Mouse (Mus musculus): ENCODE results near the gene Gpbp1.

DNA sequence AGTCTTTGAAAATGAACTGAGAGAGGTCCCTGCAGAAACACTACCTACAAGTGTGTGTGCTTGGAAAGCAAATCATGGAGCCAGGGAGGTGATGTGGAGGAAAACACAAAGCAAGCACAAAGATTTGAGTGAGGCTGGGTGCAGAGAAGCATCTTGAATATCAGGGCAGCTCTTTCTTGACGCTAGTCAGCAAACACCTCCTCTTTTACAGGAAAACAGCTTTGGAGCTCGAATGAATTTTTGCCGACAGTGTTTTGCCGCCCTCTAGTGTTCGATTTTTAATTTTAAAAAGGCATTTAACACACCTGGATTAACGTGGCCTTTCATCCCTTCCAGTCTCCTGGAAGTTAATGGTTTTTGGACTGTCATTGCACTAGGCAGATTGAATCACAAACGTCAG, 79.1 kb downstream of the Gpbp1 start:
- TF ChIP-seq POLR2A (IDR thresholded peaks at IDR 0.05; ENCODE audit: control insufficient read depth, low read depth, low read length) (no peak), CTCF (IDR thresholded peaks at IDR 0.05; ENCODE audit: control insufficient read depth, insufficient read depth, insufficient replicate concordance, low read depth, low read length) (no peak)

Data from testis, adult 2 months (tissue).